Mouse (Mus musculus) cerebellum, adult 2 months (tissue): Measurements from ENCODE around the gene Mapre3.

Experiments
- CTCF ChIP-seq: fragments of 200-500 bp; IDR thresholded peaks from 2 replicates; pipeline ENCODE4 v1.5.1; 2011; ENCODE audit warnings: low read depth, mild to moderate bottlenecking, control low read depth, low read length, moderate library complexity, borderline replicate concordance; ENCODE audit not compliant: insufficient read depth
- POLR2A ChIP-seq: fragments of 200-500 bp; IDR thresholded peaks from 2 replicates; pipeline ENCODE4 v1.6.1; 2011; ENCODE audit warnings: low read length, control low read depth, borderline replicate concordance; ENCODE audit not compliant: insufficient read depth

GRCm38 (mm10) chr5:30833416-30833815 is 19.0 kb downstream of the Mapre3 start:
- TF ChIP-seq POLR2A (no peak), CTCF (no peak)
